Mouse (Mus musculus): ENCODE data around the gene Dnmt1. TPM values are rescaled to one million over a fixed set of nuclear protein-coding genes. Genes with fewer than 3 reads are reported as not detected.

Dnmt1 gene
- polyA plus RNA-seq, 1 experiment from 2014 or later: 72.5 TPM

GRCm38 (mm10) chr9:20951966-20952519, 7.6 kb downstream of the Dnmt1 start:
- peak; percentile 28 for ATAC-seq
- Histone ChIP-seq H3K9me3 (no peaks in the 10 kb centered on the region), H3K36me3 (no peaks in the 10 kb centered on the region)

GRCm38 (mm10) chr9:20951441-20951840, 8.2 kb downstream of the Dnmt1 start:
- peak overlapping the region; percentile 91 for H3K9ac ChIP-seq
- H3K9me3 ChIP-seq: no peaks in the 10 kb centered on the region
- H3K4me1 ChIP-seq (replicated peaks): peaks cover 12% of the 10 kb centered on the region
- H3K4me3 ChIP-seq (replicated peaks): peak overlapping the region; percentile 96
- H3K4me2 ChIP-seq (replicated peaks): peak overlapping the region; percentile 79
- WGBS: 7% methylated on average over 14 of the region's 14 CpGs
- H3K27me3 ChIP-seq (replicated peaks): no peaks in the 10 kb centered on the region
- H3K27ac ChIP-seq: peak overlapping the region; percentile 96
- no peaks in the 10 kb centered on the region for H3K36me3 ChIP-seq
- 0 out of 2 replicates have a peak, but pooled peaks have one; percentile 22 for ATAC-seq

More at GRCm38 (mm10) chr9:20951966-20952519, 7.6 kb downstream of the Dnmt1 start:
- Histone ChIP-seq H3K4me1 (replicated peaks) (peaks cover 12% of the 10 kb centered on the region), H3K27me3 (replicated peaks) (no peaks in the 10 kb centered on the region), H3K4me3 (replicated peaks) (peak overlapping the region; percentile 96), H3K27ac (peak overlapping the region; percentile 96), H3K9ac (peak overlapping the region; percentile 91), H3K4me2 (replicated peaks) (peak overlapping the region; percentile 79)
- 0% methylated on average over 16 of the region's 17 CpGs for WGBS

DNA sequence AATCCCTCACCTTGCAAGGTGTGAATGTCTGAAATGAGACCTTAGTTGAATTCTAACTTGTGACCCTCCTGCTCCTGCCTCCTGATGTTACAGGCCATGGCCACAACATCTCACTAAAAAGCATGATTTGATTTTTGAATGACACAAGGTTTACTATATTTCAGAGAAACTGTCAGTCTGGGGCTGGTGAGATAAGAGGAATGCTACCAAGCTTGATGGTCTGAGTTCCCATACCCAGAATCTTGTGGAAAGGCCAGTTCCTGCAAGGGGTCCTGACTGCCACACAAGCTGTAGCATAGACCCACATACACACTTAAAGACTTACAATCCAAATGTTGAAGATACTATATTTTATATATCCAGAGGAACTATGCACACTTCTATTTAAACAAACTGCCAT, 9.3 kb downstream of the Dnmt1 start:
- Histone ChIP-seq H3K4me1 (replicated peaks) (peaks cover 12% of the 10 kb centered on the region), H3K27ac (no peak overlapping the region), H3K9me3 (no peaks in the 10 kb centered on the region), H3K4me3 (replicated peaks) (no peak overlapping the region), H3K36me3 (no peaks in the 10 kb centered on the region), H3K27me3 (replicated peaks) (no peaks in the 10 kb centered on the region), H3K9ac (no peak overlapping the region), H3K4me2 (replicated peaks) (peak overlapping the region; percentile 79)
- no peak for ATAC-seq

GRCm38 (mm10) chr9:20946066-20946880, 13.4 kb downstream of the Dnmt1 start:
- H3K4me2 ChIP-seq (replicated peaks): no peak overlapping the region
- H3K36me3 ChIP-seq: no peaks in the 10 kb centered on the region
- peaks cover 22% of the 10 kb centered on the region for H3K4me1 ChIP-seq (replicated peaks)
- no peak overlapping the region for H3K4me3 ChIP-seq (replicated peaks)
- ATAC-seq: no peak
- H3K9ac ChIP-seq: no peak overlapping the region
- H3K9me3 ChIP-seq: no peaks in the 10 kb centered on the region
- no peak overlapping the region for H3K27ac ChIP-seq
- WGBS: 78% methylated on average over 16 of the region's 16 CpGs
- no peaks in the 10 kb centered on the region for H3K27me3 ChIP-seq (replicated peaks)

DNA sequence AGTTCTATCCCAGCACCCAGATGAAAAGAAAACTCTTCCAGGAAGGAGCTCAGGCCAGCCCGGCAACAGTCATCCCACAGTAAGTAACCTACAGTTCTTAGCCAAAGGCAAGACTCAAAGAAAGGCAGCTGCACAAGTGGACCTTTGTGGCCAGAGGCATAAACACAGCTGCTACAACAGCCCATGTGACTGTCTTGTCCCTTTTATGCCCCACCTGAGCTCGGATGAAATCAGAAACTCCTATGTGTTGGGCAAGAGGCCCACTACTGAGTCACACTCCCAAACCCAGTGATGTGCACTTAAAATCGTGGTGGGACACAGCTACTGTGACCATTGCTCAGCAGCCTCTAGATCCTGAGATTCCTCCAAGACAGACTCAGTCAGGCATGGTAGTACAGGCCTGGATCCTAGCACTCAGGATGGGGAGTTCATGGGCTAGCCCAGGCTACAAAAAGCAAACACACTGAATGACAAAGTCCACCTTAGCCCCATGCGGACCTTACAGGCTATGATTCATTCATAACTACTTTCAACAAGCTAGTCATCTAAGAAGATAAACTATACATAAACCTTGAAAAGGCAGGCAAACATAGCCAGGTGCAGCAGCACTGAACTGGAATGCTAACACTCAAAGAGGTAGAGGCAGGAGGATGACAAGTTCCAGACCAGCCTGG, 14.9 kb downstream of the Dnmt1 start:
- no peak overlapping the region for H3K4me2 ChIP-seq (replicated peaks)
- H3K9me3 ChIP-seq: no peaks in the 10 kb centered on the region
- H3K4me3 ChIP-seq (replicated peaks): no peak overlapping the region
- ATAC-seq: no peak
- no peak overlapping the region for H3K9ac ChIP-seq
- H3K4me1 ChIP-seq (replicated peaks): peaks cover 16% of the 10 kb centered on the region
- H3K27me3 ChIP-seq (replicated peaks): no peaks in the 10 kb centered on the region
- WGBS: 40% methylated on average over 4 of the region's 4 CpGs
- H3K27ac ChIP-seq: no peak overlapping the region
- H3K36me3 ChIP-seq: peaks cover 11% of the 10 kb centered on the region

DNA sequence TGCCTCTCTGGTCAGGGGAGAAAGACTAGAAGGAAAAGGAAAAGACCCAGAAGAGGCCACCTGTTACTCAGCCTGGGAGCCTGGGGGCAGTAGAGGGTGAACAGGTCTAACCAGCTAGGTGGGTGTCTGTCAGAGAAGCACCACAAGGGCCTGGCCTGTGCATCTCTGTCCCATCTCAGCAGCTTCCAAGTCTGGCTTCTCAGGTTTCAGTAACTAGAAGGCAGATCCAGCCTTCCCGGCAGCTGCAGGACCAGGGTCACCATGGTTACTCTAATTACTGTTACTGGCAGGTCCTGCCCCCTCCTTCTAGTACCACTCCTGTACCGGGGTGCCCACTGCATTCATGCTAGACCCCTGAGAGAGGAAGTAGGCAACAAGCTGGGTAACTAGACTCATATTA, 15.8 kb downstream of the Dnmt1 start:
- peaks cover 19% of the 10 kb centered on the region for H3K36me3 ChIP-seq

GRCm38 (mm10) chr9:20943396-20943795, 16.3 kb downstream of the Dnmt1 start:
- Histone ChIP-seq H3K27ac (no peak overlapping the region; the same call in 1 of the 2 replicates), H3K9ac (no peak overlapping the region; the same call in 1 of the 2 replicates), H3K9me3 (no peaks in the 10 kb centered on the region), H3K4me2 (replicated peaks) (no peak overlapping the region), H3K4me3 (replicated peaks) (no peak overlapping the region), H3K36me3 (peaks cover 24% of the 10 kb centered on the region), H3K27me3 (replicated peaks) (no peaks in the 10 kb centered on the region), H3K4me1 (replicated peaks) (peaks cover 16% of the 10 kb centered on the region)
- 91% methylated on average over 7 of the region's 7 CpGs for WGBS
- peak; percentile 35 for ATAC-seq

More for the DNA sequence above, 15.8 kb downstream of the Dnmt1 start:
- H3K9me3 ChIP-seq: no peaks in the 10 kb centered on the region
- peak; percentile 58 for ATAC-seq
- 6% methylated on average over 2 of the region's 2 CpGs for WGBS
- H3K27me3 ChIP-seq (replicated peaks): no peaks in the 10 kb centered on the region
- H3K27ac ChIP-seq: no peak overlapping the region
- peak overlapping the region; percentile 26; the same call in 1 of the 2 replicates for H3K9ac ChIP-seq
- H3K4me2 ChIP-seq (replicated peaks): no peak overlapping the region
- H3K4me1 ChIP-seq (replicated peaks): peaks cover 16% of the 10 kb centered on the region
- H3K4me3 ChIP-seq (replicated peaks): no peak overlapping the region

GRCm38 (mm10) chr9:20923258-20923657, 36.4 kb downstream of the Dnmt1 start:
- Histone ChIP-seq H3K9ac (no peak overlapping the region), H3K27me3 (replicated peaks) (no peaks in the 10 kb centered on the region), H3K4me1 (replicated peaks) (no peaks in the 10 kb centered on the region), H3K4me2 (replicated peaks) (no peak overlapping the region), H3K9me3 (no peaks in the 10 kb centered on the region), H3K4me3 (replicated peaks) (no peak overlapping the region), H3K27ac (no peak overlapping the region), H3K36me3 (peaks cover 83% of the 10 kb centered on the region)
- WGBS: 96% methylated on average over 3 of the region's 3 CpGs
- no peak for ATAC-seq

DNA sequence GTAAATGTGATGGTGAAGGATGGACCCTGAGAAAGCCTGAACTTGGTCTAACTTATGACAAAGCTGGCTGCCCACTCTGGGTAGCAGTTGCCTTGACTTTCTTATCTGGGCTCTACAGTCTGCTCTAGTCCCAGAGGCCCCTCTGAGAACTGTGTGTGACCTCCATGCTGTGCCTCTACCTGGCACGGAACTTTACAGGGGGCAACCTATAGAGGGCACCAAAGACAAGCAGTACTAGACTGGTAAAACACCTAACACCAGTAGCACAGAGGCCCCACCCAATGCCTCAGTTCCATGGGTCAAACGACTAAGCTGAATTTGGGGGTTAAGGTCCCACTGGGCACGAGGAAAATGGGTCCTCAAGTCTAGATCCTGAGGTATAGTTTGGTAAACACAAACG, 43.5 kb downstream of the Dnmt1 start:
- Histone ChIP-seq H3K4me2 (replicated peaks) (no peak overlapping the region), H3K27me3 (replicated peaks) (no peaks in the 10 kb centered on the region), H3K4me1 (replicated peaks) (no peaks in the 10 kb centered on the region), H3K4me3 (replicated peaks) (no peak overlapping the region), H3K36me3 (peaks cover 94% of the 10 kb centered on the region), H3K9me3 (no peaks in the 10 kb centered on the region), H3K9ac (no peak overlapping the region), H3K27ac (no peak overlapping the region)
- ATAC-seq: no peak
- 87% methylated on average over 4 of the region's 4 CpGs for WGBS

DNA sequence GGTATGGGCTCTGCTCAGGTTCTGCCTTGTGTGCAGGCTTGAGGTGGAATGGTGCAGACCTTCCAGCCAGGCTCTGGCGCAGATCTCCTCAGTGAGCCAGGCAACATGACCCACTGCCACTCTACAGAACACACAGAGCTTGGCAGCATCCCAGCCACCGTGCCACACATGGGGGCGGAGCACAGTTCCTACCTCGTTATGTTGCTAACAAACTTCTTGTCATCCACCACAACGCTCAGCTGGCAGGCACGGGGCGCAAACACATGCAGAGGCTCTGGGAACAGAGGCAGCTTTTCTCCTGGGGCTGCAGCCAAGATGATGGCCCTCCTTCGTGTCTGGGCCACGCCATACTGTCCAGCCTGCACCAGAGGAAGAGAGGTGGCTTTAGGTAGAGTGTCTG, 49.7 kb downstream of the Dnmt1 start:
- no peaks in the 10 kb centered on the region for H3K9me3 ChIP-seq
- H3K4me3 ChIP-seq (replicated peaks): no peak overlapping the region
- H3K36me3 ChIP-seq: peaks cover 84% of the 10 kb centered on the region
- H3K4me1 ChIP-seq (replicated peaks): no peaks in the 10 kb centered on the region
- H3K4me2 ChIP-seq (replicated peaks): no peak overlapping the region
- no peak for ATAC-seq
- no peaks in the 10 kb centered on the region for H3K27me3 ChIP-seq (replicated peaks)
- 92% methylated on average over 9 of the region's 9 CpGs for WGBS
- no peak overlapping the region for H3K27ac ChIP-seq
- H3K9ac ChIP-seq: no peak overlapping the region

DNA sequence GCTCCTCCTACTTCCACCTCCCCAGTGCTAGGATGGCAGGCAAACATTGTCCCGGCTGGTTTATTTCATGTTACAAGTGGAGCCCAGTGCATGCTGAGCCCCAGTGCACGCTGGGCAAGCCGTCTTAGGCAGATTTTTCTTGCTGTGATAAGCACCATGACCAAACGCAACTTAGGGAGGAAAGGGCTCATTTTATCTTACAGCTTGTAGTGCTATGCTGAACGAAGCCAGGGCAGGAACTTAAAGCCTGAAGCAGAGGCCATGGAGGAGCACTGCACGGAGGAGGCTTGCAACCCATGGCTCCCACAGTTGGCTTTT, 57.6 kb downstream of the Dnmt1 start:
- Histone ChIP-seq H3K27me3 (replicated peaks) (no peaks in the 10 kb centered on the region), H3K4me1 (replicated peaks) (peaks cover 9% of the 10 kb centered on the region), H3K4me2 (replicated peaks) (no peak overlapping the region), H3K9me3 (no peaks in the 10 kb centered on the region), H3K27ac (no peak overlapping the region), H3K36me3 (peaks cover 20% of the 10 kb centered on the region), H3K4me3 (replicated peaks) (no peak overlapping the region), H3K9ac (no peak overlapping the region)
- ATAC-seq: no peak
- 18% methylated on average over 6 of the region's 6 CpGs for WGBS

DNA sequence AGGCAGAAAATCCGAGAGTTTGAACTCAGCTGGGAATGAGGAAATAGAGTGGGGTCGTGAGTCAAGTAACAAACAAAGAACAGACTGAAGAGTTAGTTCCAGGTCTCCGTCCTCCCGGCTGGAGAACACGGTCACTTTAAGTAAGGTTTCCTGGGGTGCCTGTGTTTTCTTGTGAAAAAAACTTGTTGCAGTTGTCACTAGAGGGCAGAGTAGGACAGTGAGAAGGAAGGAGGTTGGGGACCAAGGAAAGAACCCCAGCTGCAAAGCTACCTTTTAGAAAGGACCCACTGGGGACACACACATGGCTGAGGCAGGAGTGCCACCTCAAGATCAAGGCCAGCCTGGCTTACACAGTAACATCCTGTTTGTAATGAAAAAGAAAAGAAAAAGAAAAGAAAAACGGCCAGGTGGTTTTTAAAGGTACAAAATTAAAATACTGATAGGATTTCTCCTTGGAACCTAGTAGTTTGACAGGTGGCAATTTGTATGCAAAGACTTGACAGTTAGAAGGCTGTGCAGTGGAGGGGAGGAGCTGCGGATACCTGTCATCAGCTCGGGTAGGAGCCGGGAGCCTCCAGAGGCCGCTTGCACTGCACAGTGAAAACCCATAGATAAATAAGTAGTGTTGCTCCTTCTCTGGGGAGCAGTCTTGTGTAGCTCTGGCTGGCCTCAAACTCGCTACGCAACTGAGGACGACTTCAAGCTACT, 58.1 kb downstream of the Dnmt1 start:
- no peak overlapping the region for H3K9ac ChIP-seq
- no peaks in the 10 kb centered on the region for H3K9me3 ChIP-seq
- 13% methylated on average over 13 of the region's 13 CpGs for WGBS

More for the DNA sequence above, 58.1 kb downstream of the Dnmt1 start:
- 0 out of 2 replicates have a peak, but pooled peaks have one; percentile 26 for ATAC-seq
- no peaks in the 10 kb centered on the region for H3K27me3 ChIP-seq (replicated peaks)
- H3K36me3 ChIP-seq: peaks cover 16% of the 10 kb centered on the region
- no peak overlapping the region for H3K4me2 ChIP-seq (replicated peaks)
- peaks cover 14% of the 10 kb centered on the region for H3K4me1 ChIP-seq (replicated peaks)
- no peak overlapping the region for H3K27ac ChIP-seq
- H3K4me3 ChIP-seq (replicated peaks): no peak overlapping the region

All from intestine, embryonic 15.5 days (tissue).